Mouse (Mus musculus): Measurements from ENCODE around the gene Gga3. TPM values are rescaled to one million over a fixed set of nuclear protein-coding genes. Genes with fewer than 3 reads are reported as not detected.

Gene Gga3
- polyA plus RNA-seq, 1 experiment = 17.7 TPM

- H3K4me3 ChIP-seq (ENCODE audit: insufficient read depth, low read depth, low read length) = no peak overlapping the region
- H3K36me3 ChIP-seq (ENCODE audit: control insufficient read depth, insufficient read depth, low read length) = no peaks in the 10 kb centered on the region
- no peaks in the 10 kb centered on the region for H3K4me1 ChIP-seq (ENCODE audit: control insufficient read depth, insufficient read depth, low read length)
- DNase-seq = no peak
- TF ChIP-seq CTCF (conservative IDR thresholded peaks at IDR 0.05; ENCODE audit: insufficient read depth, insufficient read length, low read depth, low read length) = no peak
- TF ChIP-seq POLR2A (IDR thresholded peaks at IDR 0.05; ENCODE audit: low read depth, low read length) = no peak
- H3K27ac ChIP-seq (ENCODE audit: insufficient read depth, low read depth, low read length) = no peak overlapping the region
- no peaks in the 10 kb centered on the region for H3K27me3 ChIP-seq (replicated peaks; ENCODE audit: control insufficient read depth, insufficient read depth, low read length)
- 95% methylated on average over 13 of the region's 13 CpGs for WGBS
These were observed 40.5 kb upstream of the Gga3 start for GRCm38 (mm10) chr11:115644308-115644707.

- no peak for DNase-seq
- no peak overlapping the region for H3K27ac ChIP-seq (ENCODE audit: insufficient read depth, low read depth, low read length)
- no peaks in the 10 kb centered on the region for H3K27me3 ChIP-seq (replicated peaks; ENCODE audit: control insufficient read depth, insufficient read depth, low read length)
- no peak overlapping the region for H3K4me3 ChIP-seq (ENCODE audit: insufficient read depth, low read depth, low read length)
- H3K4me1 ChIP-seq (ENCODE audit: control insufficient read depth, insufficient read depth, low read length) = no peaks in the 10 kb centered on the region
- TF ChIP-seq POLR2A (IDR thresholded peaks at IDR 0.05; ENCODE audit: low read depth, low read length) = no peak
- no peak for TF ChIP-seq CTCF (conservative IDR thresholded peaks at IDR 0.05; ENCODE audit: insufficient read depth, insufficient read length, low read depth, low read length)
- WGBS = 84% methylated on average over 10 of the region's 10 CpGs
- no peaks in the 10 kb centered on the region for H3K36me3 ChIP-seq (ENCODE audit: control insufficient read depth, insufficient read depth, low read length)
These were observed 39.4 kb upstream of the Gga3 start for GRCm38 (mm10) chr11:115643265-115643664.

DNA sequence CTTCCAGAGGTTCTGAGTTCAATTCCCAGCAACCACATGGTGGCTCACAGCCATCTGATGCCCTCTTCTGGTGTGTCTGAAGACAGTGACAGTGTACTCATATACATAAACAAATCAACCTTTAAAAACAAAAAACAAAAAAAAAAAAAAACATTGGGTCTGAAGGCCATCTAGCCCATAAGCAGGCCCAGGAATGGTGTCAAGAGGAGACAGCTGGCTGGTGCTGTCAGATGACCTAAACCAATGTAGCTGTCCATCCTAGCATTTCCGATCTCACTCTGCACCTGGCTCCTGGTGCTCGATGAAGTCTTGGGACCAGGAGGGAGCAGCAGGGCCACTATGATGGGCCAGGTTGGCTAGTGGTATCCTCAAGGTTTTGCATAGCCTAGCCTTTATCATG lies 38.9 kb upstream of the Gga3 start:
- no peaks in the 10 kb centered on the region for H3K27me3 ChIP-seq (replicated peaks; ENCODE audit: control insufficient read depth, insufficient read depth, low read length)
- H3K27ac ChIP-seq (ENCODE audit: insufficient read depth, low read depth, low read length) = no peak overlapping the region
- no peak overlapping the region for H3K4me3 ChIP-seq (ENCODE audit: insufficient read depth, low read depth, low read length)
- H3K36me3 ChIP-seq (ENCODE audit: control insufficient read depth, insufficient read depth, low read length) = no peaks in the 10 kb centered on the region
- no peak for TF ChIP-seq POLR2A (IDR thresholded peaks at IDR 0.05; ENCODE audit: low read depth, low read length)
- TF ChIP-seq CTCF (conservative IDR thresholded peaks at IDR 0.05; ENCODE audit: insufficient read depth, insufficient read length, low read depth, low read length) = no peak
- 91% methylated on average over 2 of the region's 2 CpGs for WGBS
- DNase-seq = no peak
- no peaks in the 10 kb centered on the region for H3K4me1 ChIP-seq (ENCODE audit: control insufficient read depth, insufficient read depth, low read length)

DNA sequence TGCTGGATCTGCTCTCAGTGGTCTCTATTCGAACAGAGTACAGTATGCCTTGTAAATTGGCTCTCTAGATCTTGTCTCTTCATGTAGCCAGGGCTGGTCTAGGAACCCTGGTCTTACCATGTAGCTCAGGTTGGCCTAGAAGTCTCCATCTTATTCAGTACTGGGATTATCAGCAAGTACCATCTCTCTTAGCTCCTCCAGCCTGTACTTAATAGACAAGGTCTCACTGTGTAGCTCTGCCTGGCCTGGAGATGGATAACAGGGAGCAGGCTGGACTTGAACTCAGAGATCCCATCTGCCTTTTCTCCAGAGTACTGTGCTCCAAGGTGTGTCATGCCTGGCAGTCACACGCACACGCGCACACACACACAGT lies 37.8 kb upstream of the Gga3 start:
- Histone ChIP-seq H3K4me3 (ENCODE audit: insufficient read depth, low read depth, low read length) (no peak overlapping the region), H3K36me3 (ENCODE audit: control insufficient read depth, insufficient read depth, low read length) (no peaks in the 10 kb centered on the region)
- WGBS = 84% methylated on average over 4 of the region's 4 CpGs

GRCm38 (mm10) chr11:115640978-115641663 lies 37.3 kb upstream of the Gga3 start:
- 51% methylated on average over 14 of the region's 14 CpGs for WGBS
- no peaks in the 10 kb centered on the region for H3K27me3 ChIP-seq (replicated peaks; ENCODE audit: control insufficient read depth, insufficient read depth, low read length)
- DNase-seq = no peak
- TF ChIP-seq CTCF (conservative IDR thresholded peaks at IDR 0.05; ENCODE audit: insufficient read depth, insufficient read length, low read depth, low read length) = no peak
- no peak for TF ChIP-seq POLR2A (IDR thresholded peaks at IDR 0.05; ENCODE audit: low read depth, low read length)
- H3K4me1 ChIP-seq (ENCODE audit: control insufficient read depth, insufficient read depth, low read length) = no peaks in the 10 kb centered on the region
- H3K27ac ChIP-seq (ENCODE audit: insufficient read depth, low read depth, low read length) = no peak overlapping the region
- H3K36me3 ChIP-seq (ENCODE audit: control insufficient read depth, insufficient read depth, low read length) = no peaks in the 10 kb centered on the region
- no peak overlapping the region for H3K4me3 ChIP-seq (ENCODE audit: insufficient read depth, low read depth, low read length)

More for the DNA sequence above, 37.8 kb upstream of the Gga3 start:
- Histone ChIP-seq H3K27ac (ENCODE audit: insufficient read depth, low read depth, low read length) (no peak overlapping the region), H3K4me1 (ENCODE audit: control insufficient read depth, insufficient read depth, low read length) (no peaks in the 10 kb centered on the region), H3K27me3 (replicated peaks; ENCODE audit: control insufficient read depth, insufficient read depth, low read length) (no peaks in the 10 kb centered on the region)
- TF ChIP-seq POLR2A (IDR thresholded peaks at IDR 0.05; ENCODE audit: low read depth, low read length) (no peak), CTCF (conservative IDR thresholded peaks at IDR 0.05; ENCODE audit: insufficient read depth, insufficient read length, low read depth, low read length) (no peak)
- no peak for DNase-seq

DNA sequence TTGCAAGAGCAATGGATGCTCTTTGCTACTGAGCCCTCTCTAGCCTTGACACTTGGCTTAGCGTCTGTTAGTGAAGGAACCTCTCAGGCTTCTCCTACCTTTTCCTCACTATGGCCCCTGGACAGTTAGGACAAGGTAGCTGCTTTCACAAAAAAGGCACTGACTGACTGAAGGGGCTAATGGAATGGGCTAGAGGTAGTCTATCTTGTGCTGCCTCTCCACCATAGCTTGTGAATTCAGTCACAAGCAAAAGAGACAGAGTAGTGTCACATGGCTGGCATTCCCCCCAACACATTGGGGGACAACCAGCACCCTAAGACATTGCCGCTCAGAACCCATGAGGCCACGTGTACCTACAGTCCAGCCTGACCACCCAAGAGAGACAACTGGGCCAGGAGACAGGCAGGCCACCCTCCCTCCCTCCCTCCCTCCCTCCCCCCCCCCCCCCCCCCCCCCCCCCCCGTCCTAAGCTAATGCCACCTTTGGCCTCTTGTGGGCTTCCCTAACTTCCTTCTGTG lies 36.5 kb upstream of the Gga3 start:
- no peak overlapping the region for H3K27ac ChIP-seq (ENCODE audit: insufficient read depth, low read depth, low read length)
- H3K36me3 ChIP-seq (ENCODE audit: control insufficient read depth, insufficient read depth, low read length) = no peaks in the 10 kb centered on the region
- TF ChIP-seq POLR2A (IDR thresholded peaks at IDR 0.05; ENCODE audit: low read depth, low read length) (no peak), CTCF (conservative IDR thresholded peaks at IDR 0.05; ENCODE audit: insufficient read depth, insufficient read length, low read depth, low read length) (no peak)
- 79% methylated on average over 3 of the region's 4 CpGs for WGBS
- H3K4me1 ChIP-seq (ENCODE audit: control insufficient read depth, insufficient read depth, low read length) = no peaks in the 10 kb centered on the region
- H3K27me3 ChIP-seq (replicated peaks; ENCODE audit: control insufficient read depth, insufficient read depth, low read length) = no peaks in the 10 kb centered on the region
- no peak overlapping the region for H3K4me3 ChIP-seq (ENCODE audit: insufficient read depth, low read depth, low read length)
- no peak for DNase-seq

- TF ChIP-seq POLR2A (IDR thresholded peaks at IDR 0.05; ENCODE audit: low read depth, low read length) = no peak
- TF ChIP-seq CTCF (conservative IDR thresholded peaks at IDR 0.05; ENCODE audit: insufficient read depth, insufficient read length, low read depth, low read length) = no peak
- DNase-seq = no peak
- no peaks in the 10 kb centered on the region for H3K27me3 ChIP-seq (replicated peaks; ENCODE audit: control insufficient read depth, insufficient read depth, low read length)
- no peaks in the 10 kb centered on the region for H3K4me1 ChIP-seq (ENCODE audit: control insufficient read depth, insufficient read depth, low read length)
- H3K27ac ChIP-seq (ENCODE audit: insufficient read depth, low read depth, low read length) = no peak overlapping the region
- H3K4me3 ChIP-seq (ENCODE audit: insufficient read depth, low read depth, low read length) = no peak overlapping the region
- WGBS = 84% methylated on average over 4 of the region's 4 CpGs
- no peaks in the 10 kb centered on the region for H3K36me3 ChIP-seq (ENCODE audit: control insufficient read depth, insufficient read depth, low read length)
These were observed 35.7 kb upstream of the Gga3 start for GRCm38 (mm10) chr11:115639540-115639939.

Data from kidney, adult 2 months (tissue).